Mouse (Mus musculus) lung, embryonic 14.5 days (tissue): ENCODE data around the gene Lca5l. TPM values are rescaled to one million over a fixed set of nuclear protein-coding genes. Genes with fewer than 3 reads are reported as not detected.

Experiments
- ATAC-seq: fragments of 200-750 bp; cut with Nextera tagmentation; 2 replicates; pipeline ENCODE4 v1.8.0; 2017; ENCODE audit warnings: mild to moderate bottlenecking, moderate TSS enrichment, moderate library complexity; ENCODE audit not compliant: insufficient read depth
- DNase-seq: peaks from one replicate; pipeline ENCODE4 v3.0.0-alpha.2; 2015
- H3K27ac ChIP-seq: fragments of 300-500 bp; sonication (generic); 2 replicates; pipeline ENCODE4 v1.5.1; 2014; ENCODE audit warnings: low read depth, mild to moderate bottlenecking, moderate library complexity
- H3K27me3 ChIP-seq: fragments of 300-500 bp; sonication (generic); 2 replicates; pipeline ENCODE4 v1.6.1; 2014; ENCODE audit warnings: low read length, control low read depth; ENCODE audit not compliant: insufficient read depth
- H3K36me3 ChIP-seq: fragments of 300-500 bp; sonication (generic); 2 replicates; pipeline ENCODE4 v1.6.1; 2014; ENCODE audit warnings: control low read depth; ENCODE audit not compliant: insufficient read depth
- H3K4me1 ChIP-seq: fragments of 300-500 bp; sonication (generic); 2 replicates; pipeline ENCODE4 v1.6.1; 2014; ENCODE audit warnings: antibody characterized with exemption, control low read depth; ENCODE audit not compliant: insufficient read depth
- H3K4me2 ChIP-seq: fragments of 300-500 bp; sonication (generic); 2 replicates; pipeline ENCODE4 v1.6.1; 2014; ENCODE audit warnings: mild to moderate bottlenecking
- H3K4me3 ChIP-seq: fragments of 300-500 bp; sonication (generic); 2 replicates; pipeline ENCODE4 v1.5.1; 2014; ENCODE audit warnings: low read depth, low read length
- H3K9ac ChIP-seq: fragments of 300-500 bp; sonication (generic); 2 replicates; pipeline ENCODE4 v1.6.1; 2014
- H3K9me3 ChIP-seq: fragments of 300-500 bp; sonication (generic); 2 replicates; pipeline ENCODE4 v1.6.1; 2016; ENCODE audit warnings: low read depth, low read length, control low read depth
- CTCF ChIP-seq: IDR thresholded peaks from 2 replicates; pipeline ENCODE4 v1.5.1; 2016; ENCODE audit warnings: antibody characterized with exemption, low read depth
- WGBS: fragments of 180-500 bp; shearing (Covaris S2); extraction: QIAGEN DNeasy Blood & Tissue Kit; methylation state at CpG from one replicate; pipeline ENCODE4 v1.1.7; 2014; 5-methylcytosine and 5-hydroxymethylcytosine counted together
- polyA plus RNA-seq: library from polyadenylated mRNA; unstranded; fragments of >200 nt; fragmentation: Nextera tagmentation; extraction: Ambion mirVana; gene quantifications from 2 replicates; pipeline ENCODE4 v1.2.1, GENCODE M21; 2014

The Lca5l gene
- polyA plus RNA-seq, 1 experiment from 2014 or later = 1.9 TPM

DNA sequence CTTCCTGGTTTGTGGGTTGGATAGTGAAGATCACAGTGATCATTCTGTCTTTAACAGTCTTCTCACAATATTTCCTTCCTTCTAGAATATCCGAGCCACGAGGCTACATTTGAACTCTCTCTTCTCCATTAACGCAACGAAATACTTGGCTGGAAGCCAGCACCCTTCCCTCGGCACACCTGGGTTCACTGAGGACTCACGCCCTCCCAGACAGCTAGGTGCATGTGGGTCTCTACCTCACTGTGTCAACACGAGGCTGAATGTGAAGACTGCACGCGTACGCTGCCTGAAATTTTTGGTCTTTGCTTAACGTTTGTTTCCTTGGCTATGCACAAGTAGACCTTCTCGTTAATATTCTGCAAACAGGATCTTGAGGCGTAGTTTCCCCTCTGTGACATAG, 36.4 kb upstream of the Lca5l start:
- WGBS = 51% methylated on average over 13 of the region's 13 CpGs
- no peak for TF ChIP-seq CTCF
- Histone ChIP-seq H3K36me3 (no peaks in the 10 kb centered on the region), H3K4me1 (no peaks in the 10 kb centered on the region), H3K27me3 (no peaks in the 10 kb centered on the region), H3K9me3 (no peaks in the 10 kb centered on the region), H3K4me2 (no peak overlapping the region), H3K27ac (no peak overlapping the region), H3K9ac (no peak overlapping the region), H3K4me3 (no peak overlapping the region)
- peak; percentile 39 for DNase-seq
- ATAC-seq = 0 out of 2 replicates have a peak, but pooled peaks have one; percentile 31

- 73% methylated on average over 1 of the region's 1 CpGs for WGBS
- DNase-seq = no peak
Measured at GRCm38 (mm10) chr16:96222452-96222851, 30.4 kb upstream of the Lca5l start.

DNA sequence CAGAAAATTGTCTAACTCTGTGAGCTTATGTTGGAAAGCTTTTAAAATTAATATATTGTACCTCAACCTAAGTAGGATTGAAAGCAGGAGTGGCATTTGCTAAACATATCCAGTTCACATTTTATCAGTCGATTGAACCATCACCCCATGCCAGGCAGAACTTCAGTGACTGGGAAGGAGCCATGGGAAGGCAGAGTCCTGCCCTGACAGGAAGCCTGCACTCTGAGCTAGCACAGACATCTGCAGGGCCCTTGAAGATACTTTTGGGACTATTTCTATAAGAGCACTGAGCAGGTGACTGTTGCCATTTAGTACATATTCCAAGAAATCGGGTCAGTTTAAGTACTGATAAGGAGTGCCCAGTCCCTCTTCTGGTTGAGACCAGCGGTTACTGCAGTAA, 29.9 kb upstream of the Lca5l start:
- Histone ChIP-seq H3K9me3 (no peaks in the 10 kb centered on the region), H3K27me3 (no peaks in the 10 kb centered on the region), H3K36me3 (no peaks in the 10 kb centered on the region), H3K4me3 (no peak overlapping the region), H3K4me1 (no peaks in the 10 kb centered on the region), H3K9ac (no peak overlapping the region), H3K4me2 (no peak overlapping the region), H3K27ac (no peak overlapping the region)
- DNase-seq = no peak
- WGBS = 58% methylated on average over 3 of the region's 3 CpGs
- TF ChIP-seq CTCF = no peak
- ATAC-seq = no peak

More at GRCm38 (mm10) chr16:96222452-96222851, 30.4 kb upstream of the Lca5l start:
- no peaks in the 10 kb centered on the region for H3K27me3 ChIP-seq
- no peak for TF ChIP-seq CTCF
- ATAC-seq = no peak
- H3K36me3 ChIP-seq = no peaks in the 10 kb centered on the region
- no peak overlapping the region for H3K9ac ChIP-seq
- H3K27ac ChIP-seq = no peak overlapping the region
- H3K4me1 ChIP-seq = no peaks in the 10 kb centered on the region
- H3K4me3 ChIP-seq = no peak overlapping the region
- H3K9me3 ChIP-seq = no peaks in the 10 kb centered on the region
- no peak overlapping the region for H3K4me2 ChIP-seq

GRCm38 (mm10) chr16:96221491-96221890, 29.4 kb upstream of the Lca5l start:
- Histone ChIP-seq H3K4me3 (no peak overlapping the region), H3K27me3 (no peaks in the 10 kb centered on the region), H3K4me1 (no peaks in the 10 kb centered on the region), H3K9ac (no peak overlapping the region), H3K4me2 (no peak overlapping the region), H3K36me3 (no peaks in the 10 kb centered on the region), H3K27ac (no peak overlapping the region), H3K9me3 (no peaks in the 10 kb centered on the region)
- 69% methylated on average over 5 of the region's 5 CpGs for WGBS
- no peak for TF ChIP-seq CTCF
- ATAC-seq = no peak
- no peak for DNase-seq

DNA sequence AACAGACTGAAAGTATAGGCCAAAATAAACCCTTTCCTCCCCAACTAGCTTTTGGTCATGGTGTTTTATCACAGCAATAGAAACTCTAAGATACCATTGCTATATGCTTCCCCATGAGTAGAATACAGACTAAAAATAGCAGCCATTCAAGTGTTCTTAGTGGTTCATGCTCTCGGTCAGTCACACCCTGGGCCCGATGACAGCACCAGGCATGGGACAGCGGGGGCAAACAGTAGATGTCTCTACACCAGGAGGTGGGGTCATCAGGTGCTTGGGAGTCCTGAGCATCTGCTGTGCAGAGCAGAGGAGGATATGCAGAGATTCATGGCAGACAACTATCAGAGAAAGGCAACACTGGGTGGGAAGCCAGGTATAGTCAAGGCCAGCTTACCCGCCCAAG, 21.0 kb upstream of the Lca5l start:
- Histone ChIP-seq H3K4me3 (no peak overlapping the region), H3K4me1 (no peaks in the 10 kb centered on the region), H3K36me3 (no peaks in the 10 kb centered on the region), H3K27me3 (no peaks in the 10 kb centered on the region), H3K9ac (no peak overlapping the region), H3K4me2 (no peak overlapping the region), H3K9me3 (no peaks in the 10 kb centered on the region), H3K27ac (no peak overlapping the region)
- no peak for ATAC-seq
- no peak for DNase-seq
- 86% methylated on average over 4 of the region's 4 CpGs for WGBS
- no peak for TF ChIP-seq CTCF

DNA sequence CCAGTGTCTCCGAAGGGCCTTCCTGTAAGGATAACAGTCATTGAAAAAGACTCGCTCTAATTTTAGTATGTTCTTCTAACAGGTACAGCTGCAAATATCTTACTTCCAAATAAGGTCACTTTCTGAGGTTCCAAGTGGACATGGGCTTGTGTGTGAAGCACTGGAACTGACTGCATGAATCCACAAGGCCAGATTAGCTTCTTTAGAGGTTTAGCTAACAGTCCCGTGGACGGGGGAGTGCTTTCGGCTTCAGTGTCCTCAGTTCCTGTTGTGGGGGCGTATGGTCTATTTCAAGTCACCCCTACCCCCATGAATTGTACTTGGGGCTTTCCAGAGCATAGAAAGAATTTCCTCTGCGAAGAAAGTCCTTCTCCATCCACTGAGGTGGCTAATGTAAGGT, 18.8 kb upstream of the Lca5l start:
- no peak for ATAC-seq
- H3K4me2 ChIP-seq = no peak overlapping the region
- no peaks in the 10 kb centered on the region for H3K27me3 ChIP-seq
- 81% methylated on average over 7 of the region's 7 CpGs for WGBS
- peak overlapping the region; percentile 36; the same call in 1 of the 2 replicates for H3K27ac ChIP-seq
- no peak overlapping the region for H3K9ac ChIP-seq
- no peaks in the 10 kb centered on the region for H3K4me1 ChIP-seq
- DNase-seq = no peak
- TF ChIP-seq CTCF = no peak
- no peak overlapping the region for H3K4me3 ChIP-seq
- no peaks in the 10 kb centered on the region for H3K9me3 ChIP-seq
- H3K36me3 ChIP-seq = no peaks in the 10 kb centered on the region

GRCm38 (mm10) chr16:96209789-96210188, 17.7 kb upstream of the Lca5l start:
- Histone ChIP-seq H3K27me3 (no peaks in the 10 kb centered on the region), H3K4me1 (no peaks in the 10 kb centered on the region), H3K4me3 (no peak overlapping the region), H3K9ac (no peak overlapping the region), H3K4me2 (no peak overlapping the region), H3K9me3 (no peaks in the 10 kb centered on the region), H3K36me3 (no peaks in the 10 kb centered on the region), H3K27ac (no peak overlapping the region)
- no peak for ATAC-seq
- TF ChIP-seq CTCF = no peak
- no peak for DNase-seq
- 81% methylated on average over 10 of the region's 10 CpGs for WGBS
